Mouse (Mus musculus): Measurements from ENCODE around the gene Stx12. TPM values are rescaled to one million over a fixed set of nuclear protein-coding genes. Genes with fewer than 3 reads are reported as not detected.
"Not testable (repeated sequence)": the region's sequence is repeated elsewhere in the genome, so short reads cannot be mapped to it uniquely, and the experiment has no call there.

Gene Stx12
- 54.3 and 55.0 TPM in 2 replicates for polyA plus RNA-seq (2015; fragmentation: Nextera tagmentation; extraction: Ambion mirVana)

GRCm38 (mm10) chr4:132884064-132884843 lies at the start of gene Stx12:
Gene Stx12, minus strand, starts transcription at chr4:132884509.
- under 1% methylated on average over 72 of the region's 72 CpGs for WGBS
- H3K4me3 ChIP-seq (ENCODE audit: low read length) = peak within 1 kb of the TSS; percentile 99
- no peaks in the 10 kb centered on the region for H3K36me3 ChIP-seq (ENCODE audit: control insufficient read depth, insufficient read depth, low read length)
- peak within 1 kb of the TSS; percentile 97 for H3K9ac ChIP-seq (ENCODE audit: low read depth, low read length)
- peak; percentile 97 for ATAC-seq
- H3K27me3 ChIP-seq (replicated peaks; ENCODE audit: control insufficient read depth, insufficient read depth, low read length) = no peaks in the 10 kb centered on the region
- peak within 1 kb of the TSS; percentile 92 for H3K27ac ChIP-seq (ENCODE audit: low read length)
- H3K4me2 ChIP-seq (ENCODE audit: low read depth, low read length) = peak within 1 kb of the TSS; percentile 88
- peaks cover 11% of the 10 kb centered on the region for H3K4me1 ChIP-seq (ENCODE audit: control insufficient read depth, insufficient read depth, low read length)
- H3K9me3 ChIP-seq (ENCODE audit: control insufficient read depth, low read length) = no peaks in the 10 kb centered on the region

- WGBS = 84% methylated on average over 4 of the region's 4 CpGs
- Histone ChIP-seq H3K36me3 (ENCODE audit: control insufficient read depth, insufficient read depth, low read length) (no peaks in the 10 kb centered on the region), H3K27me3 (replicated peaks; ENCODE audit: control insufficient read depth, insufficient read depth, low read length) (no peaks in the 10 kb centered on the region), H3K4me1 (ENCODE audit: control insufficient read depth, insufficient read depth, low read length) (peaks cover 8% of the 10 kb centered on the region), H3K27ac (ENCODE audit: low read length) (no peak overlapping the region), H3K4me3 (ENCODE audit: low read length) (no peak overlapping the region), H3K9ac (ENCODE audit: low read depth, low read length) (no peak overlapping the region), H3K4me2 (ENCODE audit: low read depth, low read length) (no peak overlapping the region), H3K9me3 (ENCODE audit: control insufficient read depth, low read length) (no peaks in the 10 kb centered on the region)
- no peak for ATAC-seq
These were observed 48.6 kb upstream of the Stx12 start for GRCm38 (mm10) chr4:132932752-132933404.

DNA sequence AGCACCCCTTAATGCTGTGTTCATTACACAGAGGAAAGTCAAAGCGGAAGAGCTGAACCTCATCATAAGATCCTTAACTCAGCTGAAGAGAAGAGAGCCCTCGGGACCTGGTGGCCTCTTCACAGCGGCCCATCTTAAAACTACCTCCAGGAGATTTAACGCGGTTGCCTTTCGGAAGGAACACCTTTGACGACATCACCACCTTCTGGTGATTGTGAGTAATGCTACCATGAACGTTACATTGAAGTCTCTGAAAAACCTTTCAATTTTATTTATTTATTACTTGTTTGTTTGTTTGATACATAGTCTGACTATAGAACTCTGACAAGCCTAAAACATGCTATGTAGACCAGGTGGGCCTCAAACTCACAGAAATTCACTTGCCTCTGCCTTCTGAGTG lies 46.5 kb upstream of the Stx12 start:
- Histone ChIP-seq H3K36me3 (ENCODE audit: control insufficient read depth, insufficient read depth, low read length) (no peaks in the 10 kb centered on the region), H3K9ac (ENCODE audit: low read depth, low read length) (no peak overlapping the region), H3K4me3 (ENCODE audit: low read length) (no peak overlapping the region), H3K4me2 (ENCODE audit: low read depth, low read length) (no peak overlapping the region), H3K27me3 (replicated peaks; ENCODE audit: control insufficient read depth, insufficient read depth, low read length) (no peaks in the 10 kb centered on the region), H3K4me1 (ENCODE audit: control insufficient read depth, insufficient read depth, low read length) (peaks cover 8% of the 10 kb centered on the region), H3K27ac (ENCODE audit: low read length) (no peak overlapping the region), H3K9me3 (ENCODE audit: control insufficient read depth, low read length) (no peaks in the 10 kb centered on the region)
- 12% methylated on average over 8 of the region's 8 CpGs for WGBS
- no peak for ATAC-seq

- not testable (repeated sequence) for H3K36me3 ChIP-seq (ENCODE audit: control insufficient read depth, insufficient read depth, low read length); ATAC-seq; H3K9ac ChIP-seq (ENCODE audit: low read depth, low read length); H3K27me3 ChIP-seq (replicated peaks; ENCODE audit: control insufficient read depth, insufficient read depth, low read length); H3K4me2 ChIP-seq (ENCODE audit: low read depth, low read length); H3K9me3 ChIP-seq (ENCODE audit: control insufficient read depth, low read length); H3K4me3 ChIP-seq (ENCODE audit: low read length); H3K4me1 ChIP-seq (ENCODE audit: control insufficient read depth, insufficient read depth, low read length)
- whole genome bisulfite sequencing = 51% methylated on average over 2 of the region's 2 CpGs
- peak overlapping the region; percentile 5; the same call in 1 of the 2 replicates for H3K27ac ChIP-seq (ENCODE audit: low read length)
These were observed 42.2 kb upstream of the Stx12 start for GRCm38 (mm10) chr4:132926520-132926919.

- H3K4me1 ChIP-seq (ENCODE audit: control insufficient read depth, insufficient read depth, low read length) = 0 out of 2 replicates have a peak, but pooled peaks cover 4% of the 10 kb centered on the region
- no peaks in the 10 kb centered on the region for H3K27me3 ChIP-seq (replicated peaks; ENCODE audit: control insufficient read depth, insufficient read depth, low read length)
- peak within 1 kb of the TSS; percentile 94 for H3K9ac ChIP-seq (ENCODE audit: low read depth, low read length)
- no peaks in the 10 kb centered on the region for H3K36me3 ChIP-seq (ENCODE audit: control insufficient read depth, insufficient read depth, low read length)
- no peaks in the 10 kb centered on the region for H3K9me3 ChIP-seq (ENCODE audit: control insufficient read depth, low read length)
- peak within 1 kb of the TSS; percentile 60 for H3K4me2 ChIP-seq (ENCODE audit: low read depth, low read length)
- ATAC-seq = peak; percentile 99
- WGBS = under 1% methylated on average over 53 of the region's 53 CpGs
- H3K27ac ChIP-seq (ENCODE audit: low read length) = peak within 1 kb of the TSS; percentile 89
- peak within 1 kb of the TSS; percentile 90 for H3K4me3 ChIP-seq (ENCODE audit: low read length)
These were observed 38.3 kb upstream of the Stx12 start, which contains the start of gene Fam76a for GRCm38 (mm10) chr4:132922558-132923008. Gene Fam76a, minus strand, starts transcription at chr4:132922558.

DNA sequence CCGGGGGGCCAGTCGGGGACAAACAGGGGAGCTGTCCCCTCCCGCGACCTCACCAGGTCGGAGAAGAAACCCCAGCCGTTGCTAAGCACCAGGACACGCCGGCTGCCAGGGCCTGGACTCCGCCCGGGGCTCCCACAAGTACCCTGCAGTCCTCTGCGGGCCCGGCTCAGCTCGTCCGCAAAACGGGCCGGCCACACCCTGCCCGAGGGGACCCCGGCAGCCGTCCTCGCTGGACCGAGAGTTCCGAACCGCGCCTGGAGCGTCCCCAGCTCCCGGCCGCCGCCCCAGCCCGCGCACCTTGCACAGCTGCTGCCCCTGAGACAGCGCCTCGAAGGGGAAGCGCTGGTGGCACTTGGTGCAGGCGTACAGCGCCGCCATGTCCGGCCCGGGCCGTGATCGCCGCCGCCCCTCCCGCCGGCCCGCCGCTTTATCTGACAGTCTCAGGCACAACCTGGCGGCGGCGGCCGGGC lies 37.8 kb upstream of the Stx12 start:
- Histone ChIP-seq H3K27me3 (replicated peaks; ENCODE audit: control insufficient read depth, insufficient read depth, low read length) (no peaks in the 10 kb centered on the region), H3K27ac (ENCODE audit: low read length) (peak overlapping the region; percentile 89), H3K36me3 (ENCODE audit: control insufficient read depth, insufficient read depth, low read length) (no peaks in the 10 kb centered on the region), H3K9me3 (ENCODE audit: control insufficient read depth, low read length) (no peaks in the 10 kb centered on the region), H3K4me3 (ENCODE audit: low read length) (peak overlapping the region; percentile 90), H3K4me1 (ENCODE audit: control insufficient read depth, insufficient read depth, low read length) (0 out of 2 replicates have a peak, but pooled peaks cover 4% of the 10 kb centered on the region), H3K4me2 (ENCODE audit: low read depth, low read length) (peak overlapping the region; percentile 55), H3K9ac (ENCODE audit: low read depth, low read length) (peak overlapping the region; percentile 94)
- under 1% methylated on average over 46 of the region's 50 CpGs for WGBS
- ATAC-seq = peak; percentile 66

GRCm38 (mm10) chr4:132921488-132921887 lies 37.2 kb upstream of the Stx12 start:
- H3K9ac ChIP-seq (ENCODE audit: low read depth, low read length) = peak overlapping the region; percentile 94
- H3K4me2 ChIP-seq (ENCODE audit: low read depth, low read length) = peak overlapping the region; percentile 55
- no peaks in the 10 kb centered on the region for H3K36me3 ChIP-seq (ENCODE audit: control insufficient read depth, insufficient read depth, low read length)
- ATAC-seq = no peak
- 37% methylated on average over 12 of the region's 12 CpGs for WGBS
- H3K9me3 ChIP-seq (ENCODE audit: control insufficient read depth, low read length) = no peaks in the 10 kb centered on the region
- no peaks in the 10 kb centered on the region for H3K27me3 ChIP-seq (replicated peaks; ENCODE audit: control insufficient read depth, insufficient read depth, low read length)
- H3K4me3 ChIP-seq (ENCODE audit: low read length) = peak overlapping the region; percentile 90
- H3K4me1 ChIP-seq (ENCODE audit: control insufficient read depth, insufficient read depth, low read length) = 0 out of 2 replicates have a peak, but pooled peaks cover 4% of the 10 kb centered on the region
- H3K27ac ChIP-seq (ENCODE audit: low read length) = no peak overlapping the region

DNA sequence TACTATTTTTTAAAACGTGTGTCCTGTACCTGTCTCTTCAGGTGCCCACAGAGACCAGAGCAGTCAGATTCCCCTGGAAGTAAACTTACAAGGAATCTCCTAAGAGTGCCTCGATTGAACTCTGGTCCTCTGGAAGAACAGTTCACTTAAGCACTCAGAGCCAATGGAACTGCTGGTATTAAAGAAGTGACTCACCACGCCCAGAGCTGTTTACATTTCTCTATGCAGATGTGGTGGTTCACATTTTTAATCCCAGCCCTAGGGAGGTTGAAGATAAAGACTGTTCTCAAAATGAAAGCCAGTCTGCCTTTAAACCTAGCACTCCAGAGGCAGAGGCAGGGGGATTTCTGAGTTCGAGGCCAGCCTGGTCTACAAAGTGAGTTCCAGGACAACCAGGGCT lies 35.9 kb upstream of the Stx12 start:
- Histone ChIP-seq H3K4me1 (ENCODE audit: control insufficient read depth, insufficient read depth, low read length) (0 out of 2 replicates have a peak, but pooled peaks cover 4% of the 10 kb centered on the region), H3K4me3 (ENCODE audit: low read length) (no peak overlapping the region), H3K9me3 (ENCODE audit: control insufficient read depth, low read length) (no peaks in the 10 kb centered on the region), H3K27me3 (replicated peaks; ENCODE audit: control insufficient read depth, insufficient read depth, low read length) (no peaks in the 10 kb centered on the region), H3K27ac (ENCODE audit: low read length) (no peak overlapping the region), H3K36me3 (ENCODE audit: control insufficient read depth, insufficient read depth, low read length) (no peaks in the 10 kb centered on the region; the same call in 1 of the 2 replicates), H3K9ac (ENCODE audit: low read depth, low read length) (no peak overlapping the region), H3K4me2 (ENCODE audit: low read depth, low read length) (no peak overlapping the region)
- ATAC-seq = no peak
- WGBS = 83% methylated on average over 4 of the region's 4 CpGs

GRCm38 (mm10) chr4:132918493-132918892 lies 34.2 kb upstream of the Stx12 start:
- not testable (repeated sequence) for H3K4me2 ChIP-seq (ENCODE audit: low read depth, low read length); H3K36me3 ChIP-seq (ENCODE audit: control insufficient read depth, insufficient read depth, low read length); H3K27me3 ChIP-seq (replicated peaks; ENCODE audit: control insufficient read depth, insufficient read depth, low read length); H3K9me3 ChIP-seq (ENCODE audit: control insufficient read depth, low read length); H3K4me3 ChIP-seq (ENCODE audit: low read length); H3K9ac ChIP-seq (ENCODE audit: low read depth, low read length); H3K27ac ChIP-seq (ENCODE audit: low read length); ATAC-seq; H3K4me1 ChIP-seq (ENCODE audit: control insufficient read depth, insufficient read depth, low read length)
- WGBS = 81% methylated on average over 6 of the region's 6 CpGs
